Mouse (Mus musculus) heart, embryonic 11.5 days (tissue): ENCODE data around the gene Ppil6. TPM values are rescaled to one million over a fixed set of nuclear protein-coding genes. Genes with fewer than 3 reads are reported as not detected.

Source experiments
- ATAC-seq: fragments of 200-750 bp; cut with Nextera tagmentation; replicated peaks from 2 replicates; pipeline ENCODE4 v1.8.0; 2017; ENCODE audit warnings: moderate library complexity; ENCODE audit not compliant: insufficient number of reproducible peaks, low FRiP score, low TSS enrichment
- H3K27ac ChIP-seq: fragments of 300-500 bp; sonication (generic); 2 replicates; pipeline ENCODE4 v1.5.1; 2014; ENCODE audit warnings: mild to moderate bottlenecking, low read depth, low read length
- H3K27me3 ChIP-seq: fragments of 300-500 bp; sonication (generic); 2 replicates; pipeline ENCODE4 v1.6.1; 2014; ENCODE audit warnings: mild to moderate bottlenecking, low read length, mixed read lengths; ENCODE audit not compliant: control insufficient read depth, insufficient read depth
- H3K36me3 ChIP-seq: fragments of 300-500 bp; sonication (generic); 2 replicates; pipeline ENCODE4 v1.6.1; 2014; ENCODE audit warnings: mild to moderate bottlenecking, low read length, moderate library complexity, mixed read lengths; ENCODE audit not compliant: control insufficient read depth, insufficient read depth
- H3K4me1 ChIP-seq: fragments of 300-500 bp; sonication (generic); 2 replicates; pipeline ENCODE4 v1.6.1; 2014; ENCODE audit warnings: low read length; ENCODE audit not compliant: control insufficient read depth, insufficient read depth
- H3K4me2 ChIP-seq: fragments of 300-500 bp; sonication (generic); 2 replicates; pipeline ENCODE4 v1.6.1; 2014; ENCODE audit warnings: mild to moderate bottlenecking, moderate library complexity
- H3K4me3 ChIP-seq: fragments of 300-500 bp; sonication (generic); 2 replicates; pipeline ENCODE4 v1.5.1; 2014; ENCODE audit warnings: low read depth, low read length
- H3K9ac ChIP-seq: fragments of 300-500 bp; sonication (generic); 2 replicates; pipeline ENCODE4 v1.6.1; 2014; ENCODE audit warnings: mild to moderate bottlenecking, low read depth, low read length, moderate library complexity
- H3K9me3 ChIP-seq: fragments of 300-500 bp; sonication (generic); replicated peaks from 2 replicates; pipeline ENCODE4 v1.6.1; 2016; ENCODE audit warnings: low read length; ENCODE audit not compliant: control insufficient read depth
- WGBS: fragments of 180-500 bp; shearing (Covaris S2); extraction: QIAGEN DNeasy Blood & Tissue Kit; methylation state at CpG from one replicate; pipeline ENCODE4 v1.1.7; 2014; ENCODE audit not compliant: insufficient replicate concordance; 5-methylcytosine and 5-hydroxymethylcytosine counted together
- polyA plus RNA-seq: library from polyadenylated mRNA; unstranded; fragments of >200 nt; fragmentation: Nextera tagmentation; extraction: Ambion mirVana; gene quantifications from 2 replicates; pipeline ENCODE4 v1.2.1, GENCODE M21; 2014

The Ppil6 gene
- polyA plus RNA-seq, 1 experiment from 2014 or later: 1.4 TPM

- Histone ChIP-seq H3K4me3 (no peak overlapping the region), H3K4me1 (peaks cover 17% of the 10 kb centered on the region), H3K9me3 (no peaks in the 10 kb centered on the region), H3K27ac (no peak overlapping the region), H3K27me3 (no peaks in the 10 kb centered on the region), H3K4me2 (no peak overlapping the region), H3K9ac (no peak overlapping the region), H3K36me3 (peaks cover 9% of the 10 kb centered on the region)
- 11% methylated on average over 2 of the region's 2 CpGs for WGBS
- ATAC-seq: no peak
These were observed 29.7 kb upstream of the Ppil6 start for GRCm38 (mm10) chr10:41460501-41460900.

DNA sequence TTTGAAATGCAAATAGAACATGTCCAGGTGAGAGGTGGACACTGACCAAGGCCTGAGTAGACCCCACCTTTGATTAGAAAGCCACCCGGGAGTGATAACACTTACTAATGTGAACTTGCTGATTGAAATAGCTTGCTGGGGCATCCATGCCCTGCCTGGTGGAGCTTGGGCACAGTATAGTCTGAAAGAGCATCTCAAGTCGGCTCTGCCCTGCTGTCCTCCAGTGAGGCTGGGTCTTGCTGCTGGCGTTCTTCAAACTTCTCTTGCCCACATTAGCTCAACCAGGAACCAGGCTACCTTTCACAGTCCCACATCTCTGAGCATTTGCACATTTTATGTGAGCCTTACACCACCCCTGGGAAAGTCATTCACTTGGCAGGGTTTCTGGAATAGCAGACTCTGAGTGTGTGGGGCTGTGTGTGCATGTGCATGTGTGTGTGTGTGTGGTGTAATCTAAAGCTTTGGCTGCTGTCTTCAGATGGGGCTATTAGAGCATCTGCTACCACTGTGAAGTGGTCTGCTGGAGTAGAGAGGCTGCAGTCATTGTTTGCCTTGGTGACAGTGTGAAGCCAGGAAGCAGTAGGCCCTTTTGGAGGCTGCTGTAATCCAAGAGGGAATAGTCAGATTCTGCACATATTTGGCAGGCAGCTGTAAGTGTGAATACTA is 29.0 kb upstream of the Ppil6 start:
- H3K4me3 ChIP-seq: no peak overlapping the region
- 89% methylated on average over 3 of the region's 3 CpGs for WGBS
- H3K9me3 ChIP-seq: no peaks in the 10 kb centered on the region
- no peak overlapping the region for H3K4me2 ChIP-seq
- H3K36me3 ChIP-seq: peaks cover 9% of the 10 kb centered on the region
- H3K4me1 ChIP-seq: peaks cover 14% of the 10 kb centered on the region
- H3K27ac ChIP-seq: no peak overlapping the region
- no peak overlapping the region for H3K9ac ChIP-seq
- no peaks in the 10 kb centered on the region for H3K27me3 ChIP-seq
- ATAC-seq: no peak

DNA sequence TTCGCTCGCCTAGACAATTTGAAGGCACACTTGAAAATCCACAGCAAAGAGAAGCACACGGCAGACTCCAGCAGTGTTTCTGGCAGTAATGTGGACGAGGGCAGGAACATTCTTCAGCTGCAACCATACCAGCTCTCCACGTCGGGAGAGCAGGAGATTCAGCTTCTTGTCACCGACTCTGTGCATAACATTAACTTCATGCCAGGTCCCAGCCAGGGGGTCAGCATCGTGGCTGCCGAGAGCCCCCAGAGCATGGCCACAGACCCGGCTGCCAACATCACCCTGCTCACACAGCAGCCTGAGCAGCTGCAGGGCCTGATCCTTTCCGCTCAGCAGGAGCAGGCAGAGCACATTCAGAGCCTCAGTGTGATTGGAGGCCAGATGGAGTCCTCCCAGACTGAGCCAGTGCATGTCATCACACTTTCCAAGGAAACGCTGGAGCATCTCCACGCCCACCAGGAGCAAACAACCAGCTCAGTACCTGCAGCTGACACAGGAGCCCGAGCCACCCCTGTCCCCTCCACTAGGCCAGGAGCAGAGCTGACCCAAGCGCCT is 25.8 kb upstream of the Ppil6 start:
- Histone ChIP-seq H3K4me3 (no peak overlapping the region), H3K9ac (no peak overlapping the region), H3K4me2 (no peak overlapping the region), H3K27ac (no peak overlapping the region), H3K36me3 (peaks cover 12% of the 10 kb centered on the region), H3K9me3 (no peaks in the 10 kb centered on the region), H3K4me1 (peaks cover 9% of the 10 kb centered on the region), H3K27me3 (no peaks in the 10 kb centered on the region)
- WGBS: 51% methylated on average over 15 of the region's 15 CpGs
- ATAC-seq: no peak

GRCm38 (mm10) chr10:41467325-41467724 is 22.9 kb upstream of the Ppil6 start:
- ATAC-seq: no peak
- Histone ChIP-seq H3K4me2 (no peak overlapping the region), H3K27me3 (no peaks in the 10 kb centered on the region), H3K36me3 (peaks cover 12% of the 10 kb centered on the region), H3K9ac (no peak overlapping the region), H3K4me3 (no peak overlapping the region), H3K9me3 (no peaks in the 10 kb centered on the region), H3K27ac (no peak overlapping the region), H3K4me1 (no peaks in the 10 kb centered on the region)
- WGBS: 48% methylated on average over 6 of the region's 6 CpGs

GRCm38 (mm10) chr10:41470693-41471092 is 19.5 kb upstream of the Ppil6 start:
- Histone ChIP-seq H3K9ac (no peak overlapping the region), H3K27ac (no peak overlapping the region), H3K9me3 (no peaks in the 10 kb centered on the region), H3K27me3 (no peaks in the 10 kb centered on the region), H3K4me1 (peaks cover 20% of the 10 kb centered on the region), H3K36me3 (peaks cover 2% of the 10 kb centered on the region; the same call in 1 of the 2 replicates), H3K4me2 (no peak overlapping the region), H3K4me3 (no peak overlapping the region)
- ATAC-seq: no peak
- WGBS: 86% methylated on average over 3 of the region's 3 CpGs

DNA sequence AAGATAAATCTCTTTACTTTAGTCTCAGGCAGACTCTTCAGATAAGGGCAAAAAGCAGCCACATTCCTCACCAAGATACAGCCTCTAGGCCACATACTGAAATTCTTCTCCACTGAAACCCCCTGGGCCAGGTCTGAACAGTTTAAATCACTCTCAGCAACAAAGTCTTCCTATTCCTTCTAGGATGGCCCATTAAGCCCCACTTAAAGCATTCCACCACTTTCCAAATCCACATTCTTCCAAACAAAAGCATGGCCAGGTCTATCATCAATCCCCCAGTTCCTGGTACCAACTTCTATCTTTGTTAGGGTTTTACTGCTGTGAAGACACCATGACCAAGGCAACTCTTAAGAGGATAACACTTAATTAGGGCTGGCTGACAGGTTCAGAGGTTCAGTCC is 17.7 kb upstream of the Ppil6 start:
- Histone ChIP-seq H3K27me3 (no peaks in the 10 kb centered on the region), H3K27ac (0 out of 2 replicates have a peak overlapping the region, but pooled peaks have one; percentile 15), H3K9me3 (no peaks in the 10 kb centered on the region), H3K4me3 (no peak overlapping the region), H3K36me3 (peaks cover 2% of the 10 kb centered on the region; the same call in 1 of the 2 replicates), H3K4me2 (no peak overlapping the region), H3K9ac (no peak overlapping the region), H3K4me1 (peaks cover 29% of the 10 kb centered on the region)
- no peak for ATAC-seq

GRCm38 (mm10) chr10:41472962-41473481 is 17.2 kb upstream of the Ppil6 start:
- Histone ChIP-seq H3K36me3 (peaks cover under 1% of the 10 kb centered on the region; the same call in 1 of the 2 replicates), H3K27ac (no peak overlapping the region; the same call in 1 of the 2 replicates), H3K4me2 (no peak overlapping the region), H3K9ac (no peak overlapping the region), H3K4me3 (no peak overlapping the region), H3K27me3 (no peaks in the 10 kb centered on the region), H3K4me1 (peaks cover 34% of the 10 kb centered on the region), H3K9me3 (no peaks in the 10 kb centered on the region)
- no peak for ATAC-seq
- WGBS: 66% methylated on average over 5 of the region's 5 CpGs

DNA sequence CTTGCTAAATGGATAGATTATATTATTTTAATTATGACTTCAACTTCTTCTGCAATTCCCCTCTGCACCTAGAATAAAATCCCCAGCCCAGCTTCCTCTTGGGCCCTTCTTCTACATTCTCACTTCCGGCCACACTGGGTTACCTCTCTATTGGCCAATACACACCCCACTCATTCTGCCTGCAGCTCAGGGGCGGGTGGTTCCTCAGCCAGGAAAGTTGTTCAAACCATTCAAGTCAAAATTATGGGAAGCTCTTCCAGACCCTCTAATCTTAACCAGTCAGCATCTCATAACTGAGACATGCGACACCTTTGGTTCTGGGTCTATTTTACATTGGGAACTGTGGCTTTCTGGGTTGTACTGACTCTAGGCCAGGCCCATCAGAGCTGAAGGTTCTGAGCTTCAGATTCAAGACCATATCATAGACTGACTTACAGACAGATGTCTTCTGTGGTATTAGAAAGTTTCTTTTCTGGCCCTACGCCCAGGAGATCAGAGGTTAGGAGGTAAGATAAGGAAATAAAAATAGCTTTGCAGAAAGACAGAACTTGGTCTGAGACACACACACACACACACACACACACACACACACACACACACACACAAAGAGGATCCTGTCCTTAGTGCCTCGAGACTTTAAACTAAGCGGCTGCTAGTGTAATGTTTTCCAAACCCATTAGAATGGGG is 16.3 kb upstream of the Ppil6 start:
- no peaks in the 10 kb centered on the region for H3K36me3 ChIP-seq
- no peak overlapping the region for H3K9ac ChIP-seq
- no peak overlapping the region for H3K4me3 ChIP-seq
- H3K27ac ChIP-seq: no peak overlapping the region; the same call in none of the 2 replicates
- no peak overlapping the region for H3K4me2 ChIP-seq
- H3K4me1 ChIP-seq: peaks cover 36% of the 10 kb centered on the region
- H3K27me3 ChIP-seq: no peaks in the 10 kb centered on the region
- no peaks in the 10 kb centered on the region for H3K9me3 ChIP-seq
- ATAC-seq: no peak
- 40% methylated on average over 6 of the region's 6 CpGs for WGBS
